Mouse (Mus musculus) neural tube, embryonic 11.5 days (tissue): ENCODE measurements at regions not wholly inside any gene's neighbourhood (a gene's known extent, or its start where the extent isn't known, plus 50 kb on each side); places are given as distances from the start of the nearest gene placed in this dataset.

Experiments
- ATAC-seq: fragments of 200-750 bp; cut with Nextera tagmentation; 2 replicates; pipeline ENCODE4 v1.8.0; 2017; ENCODE audit warnings: moderate number of reproducible peaks, mild to moderate bottlenecking, moderate TSS enrichment, moderate library complexity; ENCODE audit not compliant: insufficient read depth, low FRiP score, low TSS enrichment
- DNase-seq: peaks from one replicate; pipeline ENCODE4 v3.0.0-alpha.2; 2015; ENCODE audit warnings: low spot score
- H3K27ac ChIP-seq: fragments of 300-500 bp; sonication (generic); 2 replicates; pipeline ENCODE4 v1.5.1; 2014; ENCODE audit warnings: low read depth, mild to moderate bottlenecking, low read length
- H3K27me3 ChIP-seq: fragments of 300-500 bp; sonication (generic); 2 replicates; pipeline ENCODE4 v1.6.1; 2014; ENCODE audit warnings: mild to moderate bottlenecking, low read length, mixed read lengths; ENCODE audit not compliant: control insufficient read depth, insufficient read depth
- H3K36me3 ChIP-seq: fragments of 300-500 bp; sonication (generic); 2 replicates; pipeline ENCODE4 v1.6.1; 2014; ENCODE audit warnings: mild to moderate bottlenecking, low read length, moderate library complexity, mixed read lengths; ENCODE audit not compliant: control insufficient read depth, insufficient read depth
- H3K4me1 ChIP-seq: fragments of 300-500 bp; sonication (generic); 2 replicates; pipeline ENCODE4 v1.6.1; 2014; ENCODE audit warnings: low read length, mixed read lengths; ENCODE audit not compliant: control insufficient read depth, insufficient read depth
- H3K4me2 ChIP-seq: fragments of 300-500 bp; sonication (generic); 2 replicates; pipeline ENCODE4 v1.6.1; 2014; ENCODE audit warnings: low read depth, mild to moderate bottlenecking, moderate library complexity
- H3K4me3 ChIP-seq: fragments of 300-500 bp; sonication (generic); 2 replicates; pipeline ENCODE4 v1.5.1; 2014; ENCODE audit warnings: low read depth, low read length
- H3K9ac ChIP-seq: fragments of 300-500 bp; sonication (generic); 2 replicates; pipeline ENCODE4 v1.6.1; 2014; ENCODE audit warnings: mild to moderate bottlenecking, low read length
- H3K9me3 ChIP-seq: fragments of 300-500 bp; sonication (generic); 2 replicates; pipeline ENCODE4 v1.6.1; 2016; ENCODE audit warnings: low read length; ENCODE audit not compliant: control insufficient read depth
- WGBS: fragments of 180-500 bp; shearing (Covaris S2); extraction: QIAGEN DNeasy Blood & Tissue Kit; methylation state at CpG from one replicate; pipeline ENCODE4 v1.1.7; 2014; 5-methylcytosine and 5-hydroxymethylcytosine counted together

DNA sequence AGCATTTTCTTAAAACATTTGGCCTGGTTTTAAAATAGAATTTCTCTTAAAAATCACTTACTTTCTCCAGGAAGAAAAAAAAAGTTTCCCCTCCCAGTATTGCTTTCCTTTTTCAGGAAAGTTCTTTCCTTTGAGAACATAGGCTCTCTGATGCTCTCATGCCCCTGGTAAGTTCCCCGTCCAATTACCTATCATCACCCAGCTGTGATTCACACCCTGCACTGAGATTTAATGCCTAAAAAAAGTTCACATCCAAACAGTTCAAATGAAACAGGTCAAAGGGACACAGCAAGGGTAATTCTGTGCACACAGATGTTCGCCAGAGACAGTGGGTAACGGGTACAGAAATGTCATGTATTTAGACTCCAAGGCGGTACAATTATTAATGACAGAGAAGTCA is 191.8 kb upstream of the Tll1 start:
- no peak for ATAC-seq
- no peak overlapping the region for H3K27ac ChIP-seq
- H3K4me3 ChIP-seq, result no peak overlapping the region
- no peaks in the 10 kb centered on the region for H3K36me3 ChIP-seq
- H3K4me1 ChIP-seq, result no peaks in the 10 kb centered on the region
- peak; percentile 10 for DNase-seq
- 62% methylated on average over 4 of the region's 4 CpGs for WGBS
- no peak overlapping the region for H3K4me2 ChIP-seq
- H3K27me3 ChIP-seq, result no peaks in the 10 kb centered on the region
- no peaks in the 10 kb centered on the region for H3K9me3 ChIP-seq
- no peak overlapping the region for H3K9ac ChIP-seq

DNA sequence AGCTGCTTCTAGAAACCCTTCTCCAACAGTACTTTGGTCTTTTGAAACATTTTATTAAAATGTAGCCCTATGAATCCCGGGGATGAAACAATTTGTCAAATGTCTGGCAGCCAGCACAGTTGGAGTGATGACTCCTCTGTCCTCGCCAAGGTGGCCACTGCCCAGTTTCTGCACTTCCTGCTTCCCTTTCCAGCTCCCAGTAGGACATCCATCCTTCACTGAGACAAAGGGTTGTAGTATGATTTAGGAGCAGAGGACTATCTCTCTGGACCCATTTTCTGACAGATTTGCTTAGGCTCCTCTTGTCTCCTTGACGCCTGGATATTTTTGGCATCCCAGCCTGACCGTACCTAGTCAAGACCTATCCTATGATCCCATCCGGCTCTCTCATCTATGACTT is 189.7 kb upstream of the Tll1 start:
- Histone ChIP-seq H3K9me3 (no peaks in the 10 kb centered on the region), H3K9ac (no peak overlapping the region), H3K36me3 (no peaks in the 10 kb centered on the region), H3K27me3 (no peaks in the 10 kb centered on the region), H3K4me3 (no peak overlapping the region), H3K4me2 (no peak overlapping the region), H3K27ac (no peak overlapping the region), H3K4me1 (no peaks in the 10 kb centered on the region)
- no peak for DNase-seq
- WGBS, result 82% methylated on average over 5 of the region's 5 CpGs
- ATAC-seq, result no peak

DNA sequence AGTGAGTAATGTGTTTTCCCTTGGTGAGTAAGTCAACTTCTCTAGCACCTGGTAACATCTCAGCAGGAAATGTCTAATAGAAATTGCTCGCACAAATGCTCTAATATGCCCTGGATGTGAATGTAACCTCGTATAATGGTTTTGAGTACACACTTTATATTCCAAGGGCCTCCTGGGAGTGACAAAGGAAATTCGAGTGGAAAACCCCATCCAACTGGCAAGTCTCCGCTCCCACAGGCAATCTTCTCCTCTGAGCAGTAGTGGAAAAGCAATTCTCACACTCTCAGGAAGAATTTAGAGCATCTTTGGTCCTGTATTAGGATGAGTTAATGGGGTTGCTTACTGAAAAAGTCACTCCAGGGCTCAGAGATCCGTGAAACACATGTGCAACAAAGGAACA is 183.4 kb upstream of the Tll1 start:
- H3K9ac ChIP-seq, result no peak overlapping the region
- H3K4me1 ChIP-seq, result no peaks in the 10 kb centered on the region
- no peak overlapping the region for H3K27ac ChIP-seq
- DNase-seq, result no peak
- no peaks in the 10 kb centered on the region for H3K27me3 ChIP-seq
- no peaks in the 10 kb centered on the region for H3K9me3 ChIP-seq
- H3K4me2 ChIP-seq, result no peak overlapping the region
- H3K4me3 ChIP-seq, result no peak overlapping the region
- no peak for ATAC-seq
- 66% methylated on average over 5 of the region's 5 CpGs for WGBS
- no peaks in the 10 kb centered on the region for H3K36me3 ChIP-seq

DNA sequence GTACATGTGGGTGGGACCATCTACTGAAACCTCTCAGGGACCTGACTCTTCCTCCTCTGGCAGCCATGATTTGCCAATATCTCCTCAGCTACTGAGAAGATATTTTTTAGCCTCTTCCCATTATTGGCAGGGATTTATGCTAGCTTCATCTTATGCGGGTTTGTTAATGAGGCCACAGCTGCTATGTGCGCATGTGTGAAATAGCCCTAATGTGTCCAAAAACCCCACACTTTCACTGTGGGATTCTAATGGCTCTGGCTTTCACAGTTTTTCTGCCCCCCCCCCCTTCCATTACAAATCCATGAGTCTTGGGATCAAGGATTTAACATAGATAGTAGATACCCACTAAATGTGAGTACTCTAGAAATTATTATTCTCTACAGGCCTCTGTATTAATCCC is 182.2 kb upstream of the Tll1 start:
- H3K4me1 ChIP-seq, result no peaks in the 10 kb centered on the region
- WGBS, result 94% methylated on average over 2 of the region's 2 CpGs
- no peak overlapping the region for H3K9ac ChIP-seq
- no peak overlapping the region for H3K4me2 ChIP-seq
- no peak for DNase-seq
- no peak overlapping the region for H3K4me3 ChIP-seq
- no peaks in the 10 kb centered on the region for H3K27me3 ChIP-seq
- H3K9me3 ChIP-seq, result no peaks in the 10 kb centered on the region
- ATAC-seq, result no peak
- H3K27ac ChIP-seq, result no peak overlapping the region
- no peaks in the 10 kb centered on the region for H3K36me3 ChIP-seq

DNA sequence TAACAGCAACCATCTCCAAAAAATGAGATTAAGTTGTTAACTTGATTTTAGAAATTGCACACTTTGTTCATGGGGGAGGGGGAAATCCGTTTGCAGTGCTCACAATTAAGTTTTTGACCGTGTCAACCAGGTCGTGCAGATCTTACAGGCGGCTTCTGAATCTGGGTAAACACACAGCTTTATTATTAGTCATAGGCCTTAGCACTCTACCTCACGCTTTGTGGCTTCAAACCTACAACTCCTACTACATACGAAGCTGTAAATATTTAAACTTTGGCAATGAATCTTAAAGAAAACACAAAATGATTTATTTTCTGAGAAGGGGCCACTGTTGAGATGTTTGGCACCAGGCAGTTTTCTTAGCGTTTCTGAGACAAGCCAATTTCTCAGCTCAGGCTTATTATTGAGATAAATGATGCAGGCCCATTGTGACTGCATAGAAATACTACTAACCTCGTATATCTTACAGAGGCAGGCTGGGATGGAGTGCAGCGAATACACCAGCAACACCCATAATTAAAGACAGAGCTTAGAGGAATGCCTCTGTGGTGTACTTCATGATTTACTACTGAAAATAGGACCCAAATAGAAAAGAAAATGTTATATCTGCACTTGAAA is 173.8 kb upstream of the Tll1 start:
- no peak overlapping the region for H3K27ac ChIP-seq
- no peak overlapping the region for H3K4me3 ChIP-seq
- WGBS, result 80% methylated on average over 9 of the region's 9 CpGs
- no peak overlapping the region for H3K9ac ChIP-seq
- H3K9me3 ChIP-seq, result no peaks in the 10 kb centered on the region
- ATAC-seq (no peak), DNase-seq (no peak)
- H3K4me1 ChIP-seq, result no peaks in the 10 kb centered on the region
- H3K36me3 ChIP-seq, result no peaks in the 10 kb centered on the region
- no peak overlapping the region for H3K4me2 ChIP-seq
- no peaks in the 10 kb centered on the region for H3K27me3 ChIP-seq

DNA sequence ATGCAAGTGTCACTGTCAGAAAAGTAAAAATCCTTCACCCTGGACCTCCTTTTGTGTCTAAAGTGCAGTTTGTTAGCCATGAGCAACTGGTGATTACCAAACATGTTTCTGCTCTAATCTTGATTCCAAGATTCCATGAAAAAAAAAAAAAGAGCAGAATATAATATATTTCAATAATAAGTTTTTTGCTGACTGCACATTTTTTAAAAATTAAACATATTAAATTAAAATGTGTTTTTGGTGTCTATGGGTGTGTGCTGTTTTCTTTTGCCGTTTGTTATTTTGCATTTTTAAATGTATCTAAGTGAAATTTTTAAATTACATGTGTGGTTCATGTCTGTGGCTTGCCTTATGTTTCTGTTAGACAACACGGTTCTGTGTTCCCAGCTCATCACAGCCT is 171.8 kb upstream of the Tll1 start:
- H3K9me3 ChIP-seq, result no peaks in the 10 kb centered on the region
- H3K9ac ChIP-seq, result no peak overlapping the region
- no peak overlapping the region for H3K4me3 ChIP-seq
- H3K4me1 ChIP-seq, result no peaks in the 10 kb centered on the region
- H3K27me3 ChIP-seq, result no peaks in the 10 kb centered on the region
- no peak overlapping the region for H3K27ac ChIP-seq
- ATAC-seq, result no peak
- H3K36me3 ChIP-seq, result no peaks in the 10 kb centered on the region
- H3K4me2 ChIP-seq, result no peak overlapping the region
- whole genome bisulfite sequencing, result 81% methylated on average over 2 of the region's 2 CpGs
- DNase-seq, result no peak

DNA sequence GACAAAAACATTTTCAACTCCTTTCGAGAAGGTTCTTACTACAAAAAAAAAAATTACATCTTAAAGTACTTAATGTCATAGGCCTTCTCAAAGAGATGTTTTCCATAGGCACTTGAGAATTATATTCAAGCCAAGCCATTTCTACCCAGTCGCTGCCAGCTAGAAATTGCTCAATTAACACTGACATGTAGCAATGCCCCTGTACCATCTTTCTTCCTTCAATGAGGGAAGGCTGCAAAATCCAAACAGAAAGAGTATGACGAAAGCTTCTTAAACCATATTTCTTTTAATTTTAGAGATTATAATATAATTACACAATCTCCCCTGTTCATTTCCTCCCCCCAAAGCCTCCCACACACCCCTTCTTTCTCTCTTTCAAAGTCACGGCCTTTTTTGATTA is 169.4 kb upstream of the Tll1 start:
- no peak for DNase-seq
- no peak overlapping the region for H3K4me2 ChIP-seq
- no peaks in the 10 kb centered on the region for H3K36me3 ChIP-seq
- H3K27me3 ChIP-seq, result no peaks in the 10 kb centered on the region
- no peak overlapping the region for H3K27ac ChIP-seq
- no peak overlapping the region for H3K4me3 ChIP-seq
- no peaks in the 10 kb centered on the region for H3K9me3 ChIP-seq
- H3K9ac ChIP-seq, result no peak overlapping the region
- ATAC-seq, result no peak
- H3K4me1 ChIP-seq, result no peaks in the 10 kb centered on the region
- 93% methylated on average over 4 of the region's 4 CpGs for WGBS

DNA sequence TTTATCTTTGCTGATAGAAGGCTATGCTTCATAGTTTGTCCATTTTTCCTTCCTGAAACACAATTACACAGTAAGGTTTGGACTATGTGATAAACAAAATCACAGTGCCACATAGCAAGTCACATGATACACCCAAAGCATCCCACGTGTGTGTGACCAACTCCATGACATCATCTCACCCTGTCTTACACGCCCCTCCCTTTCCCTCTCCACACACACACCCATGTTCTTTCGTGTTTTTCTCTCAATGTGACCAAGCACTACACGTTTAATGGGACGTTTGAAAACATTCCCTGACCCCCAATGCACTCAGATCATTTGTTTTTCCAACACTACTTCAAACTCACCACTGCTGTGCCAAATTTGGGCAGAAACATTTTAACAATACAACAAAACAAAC is 168.9 kb upstream of the Tll1 start:
- no peaks in the 10 kb centered on the region for H3K4me1 ChIP-seq
- no peak overlapping the region for H3K27ac ChIP-seq
- H3K36me3 ChIP-seq, result no peaks in the 10 kb centered on the region
- no peak overlapping the region for H3K4me3 ChIP-seq
- no peaks in the 10 kb centered on the region for H3K27me3 ChIP-seq
- 73% methylated on average over 5 of the region's 5 CpGs for WGBS
- DNase-seq, result no peak
- no peak overlapping the region for H3K4me2 ChIP-seq
- H3K9me3 ChIP-seq, result no peaks in the 10 kb centered on the region
- no peak overlapping the region for H3K9ac ChIP-seq
- no peak for ATAC-seq

DNA sequence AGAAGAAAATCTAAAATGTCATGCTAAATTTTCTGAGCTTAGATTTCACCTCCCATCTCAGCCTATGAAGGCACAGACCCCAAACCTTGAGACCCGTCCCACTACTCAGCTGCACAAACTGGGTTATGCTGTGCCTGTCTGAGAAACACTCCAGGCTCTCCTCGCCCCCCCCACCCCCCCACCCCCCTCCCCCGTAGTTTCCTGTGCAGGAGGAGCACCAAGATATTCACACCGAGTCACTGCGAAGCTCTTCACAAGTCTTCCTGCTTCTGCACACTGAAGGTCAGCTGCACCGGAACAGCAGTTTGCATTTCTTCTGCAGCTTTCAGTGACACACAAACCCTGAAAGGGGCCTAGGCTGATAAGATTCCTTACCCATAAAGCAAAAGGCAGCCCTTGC is 163.9 kb upstream of the Tll1 start:
- no peak overlapping the region for H3K4me2 ChIP-seq
- H3K9ac ChIP-seq, result no peak overlapping the region
- ATAC-seq (no peak), DNase-seq (no peak)
- no peaks in the 10 kb centered on the region for H3K27me3 ChIP-seq
- no peak overlapping the region for H3K4me3 ChIP-seq
- 43% methylated on average over 6 of the region's 6 CpGs for WGBS
- no peaks in the 10 kb centered on the region for H3K36me3 ChIP-seq
- no peak overlapping the region for H3K27ac ChIP-seq
- no peaks in the 10 kb centered on the region for H3K4me1 ChIP-seq
- no peaks in the 10 kb centered on the region for H3K9me3 ChIP-seq
